Mouse (Mus musculus) megakaryocyte, adult 5-6 weeks (primary cell): ENCODE results near the gene Hist1h1a. TPM values are rescaled to one million over a fixed set of nuclear protein-coding genes. Genes with fewer than 3 reads are reported as not detected.
A peak's percentile ranks its signal among the peaks of the same experiment; 100 is the strongest.

Experiments
- ATAC-seq: 2 replicates; pipeline ENCODE4 v1.8.0; 2016; ENCODE audit warnings: mild to moderate bottlenecking, inconsistent platforms; ENCODE audit not compliant: poor library complexity, severe bottlenecking
- total RNA-seq, 2 experiments: library from RNA; stranded (forward) in 1 of 2; stranded (reverse) in 1 of 2; fragments of 153-499, 151-499 nt in 1 of 2; fragments of 221-1000, 200-1000 nt in 1 of 2; gene quantifications; 2 replicates each; pipeline versions ENCODE4 v1.2.3 to v1.2.4; 2015 to 2017

The Hist1h1a gene
- total RNA-seq, 2 experiments from 2014 or later: 117 to 1,862 TPM

DNA sequence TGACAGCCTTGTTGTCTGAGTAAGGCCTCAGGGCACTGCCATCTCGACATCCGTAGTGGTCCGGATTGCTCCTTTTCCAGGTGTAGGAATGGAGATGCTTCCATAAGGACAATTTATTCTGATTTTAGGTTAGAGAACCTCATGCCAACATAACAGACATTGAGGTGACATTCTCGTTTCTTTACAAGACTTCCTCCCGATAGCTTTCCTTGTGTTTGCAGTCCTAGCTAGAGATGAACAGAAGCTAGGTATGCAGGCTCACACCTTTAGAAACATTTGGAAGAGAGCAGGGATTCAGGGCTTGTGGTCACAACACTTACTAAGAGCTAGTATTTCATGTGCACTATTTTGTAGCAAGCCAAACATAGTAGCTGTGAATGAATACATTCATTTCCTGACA is 20.3 kb upstream of the Hist1h1a start:
- ATAC-seq: no peak

DNA sequence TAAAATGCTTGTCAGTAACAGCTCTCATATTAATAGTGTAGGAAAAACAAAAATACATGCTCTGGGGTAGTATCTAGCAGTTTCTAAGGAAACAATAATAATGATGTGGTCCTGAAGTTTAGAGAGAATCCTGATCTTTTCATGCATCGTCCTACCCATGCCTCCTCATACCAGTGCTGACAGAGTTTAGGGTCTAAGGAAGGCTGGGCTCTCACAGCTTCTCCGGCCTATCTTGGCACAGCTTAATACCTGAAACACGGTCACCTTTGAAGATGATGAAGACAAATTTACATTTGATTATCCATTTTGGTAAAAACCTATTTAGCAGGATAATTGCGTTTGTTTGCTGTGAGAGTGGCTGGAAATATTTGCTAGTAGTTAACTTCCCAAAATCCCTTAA is 19.5 kb upstream of the Hist1h1a start:
- ATAC-seq: no peak

DNA sequence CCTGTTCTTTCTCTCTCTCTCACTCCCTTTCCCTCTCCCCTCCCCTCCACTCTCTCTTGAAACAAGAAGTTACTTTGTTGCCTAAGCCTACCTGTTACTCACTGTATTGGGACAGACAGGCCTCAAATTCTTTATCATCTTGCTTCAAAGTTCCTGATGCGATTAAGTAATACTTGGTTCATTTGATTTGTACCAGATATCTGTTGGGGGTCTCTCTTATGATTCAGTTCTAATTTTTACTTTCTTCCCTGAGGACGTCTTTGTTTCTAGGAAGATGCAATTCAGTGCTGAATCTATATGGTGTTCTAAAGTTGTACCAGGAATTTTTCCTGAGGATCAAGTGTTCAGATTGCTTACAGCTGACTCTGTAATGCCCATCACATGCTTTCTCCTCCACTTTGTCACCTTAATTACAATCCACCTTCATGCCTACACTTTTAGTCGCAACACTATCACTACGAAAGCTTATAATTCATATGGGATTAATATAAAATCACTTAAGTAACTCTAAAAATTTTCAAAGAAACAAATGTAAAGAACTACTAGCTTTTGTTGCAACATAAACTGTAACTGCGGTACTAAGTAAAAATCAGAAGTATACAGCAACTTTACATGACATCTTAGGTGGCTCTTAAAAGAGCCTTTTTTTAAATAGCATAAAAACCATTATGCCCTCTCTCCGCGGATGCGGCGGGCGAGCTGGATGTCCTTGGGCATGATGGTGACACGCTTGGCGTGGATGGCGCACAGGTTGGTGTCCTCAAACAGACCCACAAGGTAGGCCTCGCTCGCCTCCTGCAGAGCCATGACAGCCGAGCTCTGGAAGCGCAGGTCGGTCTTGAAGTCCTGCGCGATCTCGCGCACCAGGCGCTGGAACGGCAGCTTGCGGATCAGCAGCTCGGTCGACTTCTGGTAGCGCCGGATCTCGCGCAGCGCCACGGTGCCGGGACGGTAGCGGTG is 18.8 kb upstream of the Hist1h1a start:
- ATAC-seq: no peak

DNA sequence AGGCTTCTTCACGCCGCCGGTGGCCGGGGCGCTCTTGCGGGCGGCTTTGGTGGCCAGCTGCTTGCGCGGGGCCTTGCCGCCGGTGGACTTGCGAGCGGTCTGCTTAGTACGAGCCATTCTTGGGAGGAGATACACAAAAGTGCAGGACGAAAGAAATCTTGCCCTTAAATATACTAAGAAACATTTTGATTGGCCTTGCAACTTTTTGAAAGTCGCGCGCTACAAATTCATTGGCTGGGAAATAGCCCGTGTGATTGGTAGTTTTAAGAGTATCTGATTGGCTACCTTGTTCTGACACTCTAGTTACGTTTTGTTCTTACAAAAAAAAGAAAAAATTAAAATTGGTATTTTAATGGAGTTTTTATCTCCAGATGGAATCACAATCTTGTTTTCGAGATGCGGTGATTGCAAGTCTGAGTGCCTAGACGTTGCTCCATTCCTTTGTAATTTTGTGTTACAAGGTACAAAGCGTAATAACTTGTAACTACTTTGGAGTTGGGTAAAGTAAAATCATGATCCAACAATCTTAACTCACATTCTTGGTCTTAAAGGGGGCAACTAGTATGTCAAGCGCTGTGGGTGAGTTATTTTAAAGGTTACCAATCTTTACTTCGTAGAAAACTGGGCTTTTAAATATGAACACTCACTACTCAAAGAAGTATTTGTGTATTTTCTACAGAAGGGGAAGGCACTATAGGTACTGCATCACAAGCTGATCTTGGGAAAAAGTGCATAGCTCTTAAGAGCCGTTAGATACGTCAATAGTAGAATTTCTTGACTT is 17.9 kb upstream of the Hist1h1a start, which contains the start of gene Hist1h3c:
Gene Hist1h3c (minus strand): TSS at position 222 of the 781 bp plus-strand sequence.
- peak; percentile 55 for ATAC-seq

DNA sequence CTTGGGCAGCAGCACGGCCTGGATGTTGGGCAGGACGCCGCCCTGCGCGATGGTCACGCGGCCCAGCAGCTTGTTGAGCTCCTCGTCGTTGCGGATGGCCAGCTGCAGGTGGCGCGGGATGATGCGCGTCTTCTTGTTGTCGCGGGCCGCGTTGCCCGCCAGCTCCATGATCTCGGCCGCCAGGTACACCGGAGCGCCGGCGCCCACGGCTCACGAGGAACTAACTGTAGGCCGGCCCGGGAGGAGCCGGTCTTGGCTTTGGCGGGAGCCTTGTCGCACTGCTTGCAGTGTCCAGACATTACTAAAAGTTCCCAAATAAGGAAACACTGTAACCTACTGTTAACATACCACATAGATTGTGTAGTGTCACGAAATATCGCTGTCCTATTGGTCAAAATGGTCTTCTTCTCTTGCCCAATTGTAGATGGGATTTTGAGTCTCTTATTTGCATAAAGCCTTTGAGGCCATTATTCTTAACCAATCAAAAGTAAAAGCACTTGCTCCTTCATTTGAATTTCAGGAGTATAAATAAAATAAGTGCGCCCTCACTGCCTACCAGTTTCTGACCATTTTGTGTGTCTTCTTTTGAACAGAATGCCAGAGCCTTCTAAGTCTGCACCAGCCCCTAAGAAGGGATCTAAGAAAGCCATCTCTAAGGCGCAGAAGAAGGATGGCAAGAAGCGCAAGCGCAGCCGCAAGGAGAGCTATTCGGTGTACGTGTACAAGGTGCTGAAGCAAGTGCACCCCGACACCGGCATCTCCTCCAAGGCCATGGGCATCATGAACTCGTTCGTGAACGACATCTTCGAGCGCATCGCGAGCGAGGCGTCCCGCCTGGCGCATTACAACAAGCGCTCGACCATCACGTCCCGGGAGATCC is 17.0 kb upstream of the Hist1h1a start, which contains the start of gene Hist1h2bb:
Gene Hist1h2bb (plus strand): TSS at position 534 of the 880 bp plus-strand sequence.
- ATAC-seq: peak; percentile 72

DNA sequence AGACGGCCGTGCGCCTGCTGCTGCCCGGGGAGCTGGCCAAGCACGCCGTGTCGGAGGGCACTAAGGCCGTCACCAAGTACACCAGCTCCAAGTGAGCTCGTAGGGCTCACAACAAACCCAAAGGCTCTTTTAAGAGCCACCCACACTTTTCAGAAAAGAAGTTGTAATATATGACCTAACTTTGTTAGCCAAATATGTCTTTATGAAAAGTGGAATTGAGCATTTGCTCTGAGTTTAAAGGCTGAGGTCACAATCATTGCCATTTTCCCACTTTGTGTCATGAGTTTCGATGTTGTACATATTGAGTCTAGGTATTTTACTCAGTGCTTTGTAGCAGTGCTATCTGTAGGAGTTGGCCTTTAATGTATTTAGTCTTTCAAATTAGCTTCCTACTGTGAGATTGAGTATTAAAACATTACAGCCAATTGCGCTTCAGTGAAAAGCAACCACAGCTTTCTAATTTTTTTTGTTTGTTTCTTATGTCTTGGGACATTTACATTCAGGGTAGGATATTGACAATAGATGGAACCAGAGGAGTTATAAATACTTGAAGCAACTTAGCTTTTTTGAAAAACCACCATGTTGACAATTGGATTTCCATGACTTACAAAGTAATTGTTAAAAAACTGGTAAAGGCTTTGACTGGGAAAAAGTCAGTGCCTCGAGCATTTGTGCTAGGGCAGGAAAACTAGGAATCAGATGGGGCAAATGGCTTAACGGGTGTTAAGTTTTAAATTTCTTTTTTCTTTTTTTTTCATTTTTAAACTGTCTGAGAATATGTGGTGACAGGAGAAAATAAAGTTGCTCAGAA is 16.2 kb upstream of the Hist1h1a start:
- no peak for ATAC-seq

DNA sequence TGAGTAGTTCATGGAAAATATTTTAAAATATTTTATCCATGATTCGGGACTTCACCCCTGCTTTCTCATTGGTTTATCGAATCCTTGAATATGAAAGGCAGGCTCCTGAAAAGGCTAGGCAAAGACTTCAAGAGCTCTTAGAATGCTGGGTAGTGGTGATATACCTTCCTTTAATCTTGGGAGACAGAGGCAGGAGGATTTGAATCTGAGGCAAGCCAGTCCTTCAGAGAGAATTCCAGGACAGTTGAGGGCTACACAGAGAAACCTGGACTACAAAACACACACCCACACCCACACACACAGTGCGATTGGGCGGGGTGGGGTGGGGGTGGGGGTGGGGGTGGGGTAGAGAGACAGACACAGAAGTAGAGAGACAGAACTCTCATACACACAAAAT is 15.6 kb upstream of the Hist1h1a start:
- no peak for ATAC-seq

DNA sequence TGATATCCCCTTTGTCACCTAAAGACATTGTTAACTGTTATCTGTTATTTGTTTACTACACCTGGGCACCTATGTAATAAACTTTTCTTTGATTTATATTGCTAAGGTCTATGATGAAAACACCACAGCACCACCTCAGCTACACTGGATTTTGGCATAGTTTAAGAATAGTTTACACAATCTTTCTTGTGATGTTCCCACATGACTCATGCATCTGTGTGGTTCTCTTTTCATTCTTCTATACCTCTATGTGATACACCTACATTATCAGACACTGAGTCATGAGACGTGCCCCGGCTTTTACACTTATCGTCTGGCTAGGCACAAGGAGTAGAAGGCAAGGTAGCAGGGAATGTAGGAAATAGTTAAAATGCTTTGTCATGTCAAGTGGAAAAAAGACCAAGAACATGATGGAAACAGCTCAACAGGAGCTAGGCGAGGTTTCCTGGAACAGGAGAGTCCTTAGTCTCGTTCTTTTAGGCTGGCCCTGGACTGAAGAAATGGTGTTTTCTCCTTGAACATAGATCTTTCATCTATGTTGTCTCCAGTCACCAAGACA is 13.8 kb upstream of the Hist1h1a start:
- ATAC-seq: no peak

DNA sequence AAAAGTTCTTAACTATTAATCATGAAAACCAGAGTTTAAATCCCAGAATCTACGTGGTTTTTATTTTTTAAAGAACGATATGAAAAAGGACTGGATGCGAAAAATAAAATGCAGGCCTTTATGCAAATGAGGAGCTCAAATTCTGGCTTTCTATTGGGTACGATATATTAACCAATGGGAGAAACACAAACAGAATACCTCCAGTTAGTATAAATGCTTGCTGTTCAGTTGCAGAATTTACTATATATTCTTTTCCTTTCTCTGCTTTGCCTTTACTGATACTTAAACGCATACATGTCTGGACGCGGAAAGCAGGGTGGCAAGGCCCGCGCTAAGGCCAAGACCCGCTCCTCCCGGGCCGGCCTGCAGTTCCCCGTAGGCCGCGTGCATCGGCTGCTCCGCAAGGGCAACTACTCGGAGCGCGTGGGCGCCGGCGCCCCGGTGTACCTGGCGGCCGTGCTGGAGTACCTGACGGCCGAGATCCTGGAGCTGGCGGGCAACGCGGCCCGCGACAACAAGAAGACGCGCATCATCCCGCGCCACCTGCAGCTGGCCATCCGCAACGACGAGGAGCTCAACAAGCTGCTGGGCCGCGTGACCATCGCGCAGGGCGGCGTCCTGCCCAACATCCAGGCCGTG is 12.5 kb upstream of the Hist1h1a start, which contains the start of gene Hist1h2ab:
Gene Hist1h2ab (plus strand): TSS at position 288 of the 639 bp plus-strand sequence.
- peak; percentile 27 for ATAC-seq

DNA sequence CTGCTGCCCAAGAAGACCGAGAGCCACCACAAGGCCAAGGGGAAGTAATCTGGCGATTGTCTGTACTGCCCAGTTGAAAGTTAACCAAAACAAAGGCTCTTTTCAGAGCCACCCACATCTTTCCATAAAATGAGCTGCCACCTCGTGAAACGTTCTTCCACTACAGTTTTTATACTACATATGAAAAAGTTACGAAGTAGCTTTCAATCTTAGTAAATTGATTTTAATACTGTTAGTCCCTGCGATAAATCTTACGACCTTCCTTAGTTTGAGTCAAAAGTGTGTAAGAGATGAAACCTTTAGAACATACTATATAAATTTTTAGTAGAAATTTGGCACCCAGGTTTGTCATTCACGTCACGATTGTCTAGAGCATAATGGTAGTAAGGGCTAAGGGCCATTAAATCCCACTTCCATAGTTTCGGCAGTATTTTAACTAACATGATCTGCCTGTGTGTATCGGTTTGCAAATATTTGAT is 11.9 kb upstream of the Hist1h1a start:
- peak; percentile 22; the same call in 1 of the 2 replicates for ATAC-seq

DNA sequence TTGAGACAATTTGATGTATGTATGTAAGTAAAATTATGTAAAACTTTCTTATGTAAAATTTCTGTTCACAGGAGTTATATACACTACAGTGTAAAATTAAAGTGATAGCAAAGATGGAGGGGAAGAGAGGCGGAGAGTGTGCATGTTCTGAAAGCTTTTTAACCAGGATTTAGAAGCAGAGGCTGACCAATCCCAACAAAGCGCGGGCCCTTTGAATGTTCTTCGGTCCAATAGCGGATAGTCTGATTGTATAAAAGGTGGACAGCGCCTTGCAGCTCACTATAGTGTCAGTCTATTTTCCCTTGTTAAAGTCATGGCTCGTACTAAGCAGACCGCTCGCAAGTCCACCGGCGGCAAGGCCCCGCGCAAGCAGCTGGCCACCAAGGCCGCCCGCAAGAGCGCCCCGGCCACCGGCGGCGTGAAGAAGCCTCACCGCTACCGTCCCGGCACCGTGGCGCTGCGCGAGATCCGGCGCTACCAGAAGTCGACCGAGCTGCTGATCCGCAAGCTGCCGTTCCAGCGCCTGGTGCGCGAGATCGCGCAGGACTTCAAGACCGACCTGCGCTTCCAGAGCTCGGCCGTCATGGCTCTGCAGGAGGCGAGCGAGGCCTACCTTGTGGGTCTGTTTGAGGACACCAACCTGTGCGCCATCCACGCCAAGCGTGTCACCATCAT is 11.3 kb upstream of the Hist1h1a start, which contains the start of gene Hist1h3b:
Gene Hist1h3b (plus strand): TSS at position 201 of the 675 bp plus-strand sequence.
- peak; percentile 68 for ATAC-seq

DNA sequence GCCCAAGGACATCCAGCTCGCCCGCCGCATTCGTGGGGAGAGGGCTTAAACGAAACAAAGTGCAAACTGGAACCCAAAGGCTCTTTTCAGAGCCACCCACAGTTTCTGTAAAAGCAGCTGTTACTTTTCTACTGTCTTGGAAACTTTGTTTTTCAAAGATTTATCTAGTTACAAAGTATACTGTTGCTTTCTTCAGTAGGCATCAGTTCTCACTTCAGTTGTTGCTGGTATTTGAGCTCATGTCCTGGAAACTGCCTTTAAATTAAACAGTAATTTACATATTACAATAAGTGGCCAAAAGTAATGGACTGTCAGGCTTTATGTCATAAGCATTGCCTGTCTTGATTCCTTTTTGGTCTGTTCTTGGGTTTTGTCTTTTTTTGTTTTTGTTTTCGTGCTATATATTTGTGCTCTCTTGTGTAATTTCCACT is 10.7 kb upstream of the Hist1h1a start:
- ATAC-seq: no peak

DNA sequence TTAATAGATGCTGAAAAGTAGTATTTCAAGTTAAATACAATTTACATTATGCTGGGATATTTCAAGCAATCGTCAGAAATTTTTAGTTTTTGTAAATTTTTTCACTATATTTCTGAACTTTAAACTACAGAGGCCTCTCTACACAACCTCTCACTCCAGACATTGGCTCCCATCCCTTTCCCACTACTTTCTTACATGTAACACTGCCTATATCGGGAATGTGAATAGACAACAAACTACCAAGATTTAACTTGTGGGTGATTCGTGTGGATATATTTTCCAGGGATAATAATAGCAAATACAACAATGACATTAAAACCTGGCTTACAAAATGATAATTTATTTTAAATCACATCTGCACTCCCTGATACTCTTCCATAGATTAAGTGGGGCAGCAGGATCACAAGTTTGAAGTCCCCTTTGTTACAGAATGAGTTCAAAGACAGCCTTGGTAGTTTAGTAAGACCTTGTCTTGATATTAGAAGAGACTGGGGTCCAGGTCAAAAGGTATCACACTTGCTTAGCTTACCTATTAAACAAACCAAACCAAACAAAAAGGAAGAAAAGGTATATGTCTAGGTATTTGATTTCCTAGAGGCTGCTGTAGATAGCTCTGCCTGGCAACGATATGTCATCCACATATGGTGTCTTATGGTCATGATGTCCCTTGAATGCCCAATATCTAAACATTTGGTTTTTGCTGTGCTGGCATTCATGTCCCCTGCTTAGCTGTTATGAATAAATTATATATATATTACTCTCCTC is 10.0 kb upstream of the Hist1h1a start:
- no peak for ATAC-seq

DNA sequence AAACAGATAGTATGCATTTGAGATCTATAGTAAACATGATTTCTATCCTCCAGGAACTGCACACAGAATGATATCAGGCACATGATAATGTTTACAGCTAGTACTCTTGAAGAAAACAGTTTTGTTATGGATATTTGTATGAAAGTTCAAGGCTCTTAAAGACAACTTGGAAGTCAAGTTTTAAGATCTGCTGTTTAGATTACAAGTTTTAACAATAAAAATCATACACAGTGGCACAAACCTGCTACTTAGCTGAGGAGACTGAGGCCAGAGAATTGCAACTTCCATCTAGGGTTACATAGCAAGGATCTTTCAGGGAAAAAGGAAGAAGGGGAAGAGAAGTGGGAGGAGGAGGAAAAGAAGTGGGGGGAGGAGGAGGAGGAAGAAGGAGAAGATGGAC is 8.5 kb upstream of the Hist1h1a start:
- ATAC-seq: no peak

DNA sequence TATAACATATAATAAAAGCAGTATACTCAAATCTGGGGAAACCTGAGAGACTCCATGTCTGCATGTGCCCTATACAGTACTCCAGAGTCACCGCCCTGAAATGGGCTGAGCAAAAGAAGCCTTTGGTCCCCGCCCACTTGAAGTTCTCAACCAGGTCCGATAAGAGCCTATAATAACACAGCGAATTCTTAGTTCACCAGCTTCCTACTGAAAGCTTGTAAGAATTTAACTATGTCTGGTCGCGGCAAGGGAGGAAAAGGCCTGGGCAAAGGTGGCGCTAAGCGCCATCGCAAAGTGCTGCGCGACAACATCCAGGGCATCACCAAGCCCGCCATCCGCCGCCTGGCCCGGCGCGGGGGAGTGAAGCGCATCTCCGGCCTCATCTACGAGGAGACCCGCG is 6.7 kb upstream of the Hist1h1a start, which contains the start of gene Hist1h4b:
Gene Hist1h4b (plus strand): TSS at position 224 of the 400 bp plus-strand sequence.
- peak; percentile 50 for ATAC-seq

DNA sequence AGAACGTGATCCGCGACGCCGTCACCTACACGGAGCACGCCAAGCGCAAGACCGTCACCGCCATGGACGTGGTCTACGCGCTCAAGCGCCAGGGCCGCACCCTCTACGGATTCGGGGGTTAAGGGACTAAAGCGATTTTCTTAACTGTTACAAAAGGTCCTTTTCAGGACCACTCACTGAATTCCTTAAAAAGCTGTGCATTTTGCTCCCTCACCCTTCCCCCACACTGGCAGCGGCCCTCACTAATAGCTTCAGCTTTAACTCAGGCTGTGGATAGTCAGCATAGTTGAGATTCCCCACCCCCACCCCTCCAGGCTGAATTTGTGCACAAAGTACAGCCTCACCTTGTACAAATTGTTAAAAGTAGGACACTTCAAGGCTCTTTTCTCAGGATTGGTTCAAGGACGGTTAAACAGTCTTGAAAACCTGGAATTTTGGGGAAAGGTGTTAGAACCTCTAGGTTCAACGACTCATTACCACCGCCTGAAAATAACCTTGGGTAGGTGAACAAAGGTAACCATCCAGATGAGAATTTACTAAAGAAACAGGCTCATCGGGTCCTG is 6.2 kb upstream of the Hist1h1a start:
- ATAC-seq: peak; percentile 5; the same call in 1 of the 2 replicates

DNA sequence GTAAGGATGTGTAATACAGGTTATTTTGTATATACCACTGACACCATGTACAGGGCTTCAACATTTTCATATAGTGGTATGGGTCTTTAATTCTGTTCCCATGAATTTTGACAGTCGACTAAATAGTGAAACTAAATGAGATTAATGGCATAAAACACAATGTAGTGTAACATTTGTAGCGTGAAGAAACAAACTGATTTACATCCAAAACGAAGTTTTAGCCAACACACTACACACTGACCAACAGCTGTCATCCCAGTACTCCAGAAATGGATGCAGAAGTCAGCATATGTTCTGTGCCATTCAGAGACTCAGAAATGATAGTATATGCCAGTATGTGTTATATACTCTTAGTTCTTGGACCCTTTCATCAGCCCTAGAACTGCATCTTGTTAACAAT is 5.5 kb upstream of the Hist1h1a start:
- ATAC-seq: no peak
